Mouse (Mus musculus) bone marrow, adult 2 months (tissue): ENCODE data around the gene Pcbp3.

Experiments
- CTCF ChIP-seq: fragments of 200-500 bp; IDR thresholded peaks from 2 replicates; pipeline ENCODE4 v1.5.1; 2011; ENCODE audit warnings: low read length, control low read depth; ENCODE audit not compliant: control insufficient read depth, insufficient read depth
- POLR2A ChIP-seq: fragments of 200-500 bp; IDR thresholded peaks from 2 replicates; pipeline ENCODE4 v1.6.1; 2011; ENCODE audit warnings: low read depth, mild to moderate bottlenecking, control low read depth, low read length, borderline replicate concordance; ENCODE audit not compliant: control insufficient read depth

- TF ChIP-seq POLR2A (no peak), CTCF (no peak)
Measured at GRCm38 (mm10) chr10:76732391-76732790, 229.3 kb downstream of the Pcbp3 start.
